Mouse (Mus musculus) ES-CJ7 (cell line): Measurements from ENCODE around the gene Sparc.

Source experiments
- DNase-seq: peaks from one replicate; pipeline ENCODE4 v3.0.0; 2011; ENCODE audit warnings: low read depth, low spot score

The Sparc gene

DNA sequence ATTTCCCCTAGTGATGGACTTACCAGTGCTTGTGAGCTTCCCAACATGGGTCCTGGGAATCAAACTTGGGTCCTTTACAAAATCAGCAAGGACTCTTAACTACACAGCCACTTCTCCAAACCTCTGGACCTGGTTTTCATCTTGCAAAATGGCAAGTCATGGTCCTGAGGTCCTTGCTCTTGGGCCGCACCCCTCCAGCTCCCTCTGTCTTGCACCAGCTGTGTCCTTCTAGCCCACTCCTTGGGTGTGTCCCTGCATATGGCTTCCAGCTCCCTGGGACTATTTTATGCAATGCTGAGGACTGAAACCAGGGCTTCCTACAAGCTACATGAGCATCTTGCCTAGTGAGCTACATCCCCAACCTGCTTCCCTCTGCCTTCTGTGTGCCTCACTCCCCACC is at the start of gene Sparc:
Gene Sparc, minus strand, starts transcription at position 206 of the 400 bp plus-strand sequence.
- no peak for DNase-seq

DNA sequence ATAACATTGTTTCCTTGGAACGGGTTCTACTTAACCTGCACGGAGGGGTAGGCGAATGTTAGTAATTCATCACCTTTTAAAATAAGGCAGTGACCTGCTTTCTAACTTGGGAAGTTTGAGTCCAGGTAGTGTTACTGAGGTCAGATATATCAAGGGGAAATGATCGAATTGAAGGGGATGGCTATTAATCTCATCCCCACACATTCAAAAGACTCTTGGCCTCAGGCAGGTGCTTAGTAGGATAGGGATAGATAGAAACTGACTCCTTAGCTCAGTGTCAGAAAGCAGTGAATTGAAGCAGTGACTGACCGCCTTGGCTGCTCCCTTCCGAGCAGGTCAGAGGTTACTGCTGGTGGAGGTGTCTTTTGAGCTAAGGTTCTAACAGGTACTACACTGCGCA is 48.5 kb upstream of the Sparc start:
- DNase-seq = no peak

DNA sequence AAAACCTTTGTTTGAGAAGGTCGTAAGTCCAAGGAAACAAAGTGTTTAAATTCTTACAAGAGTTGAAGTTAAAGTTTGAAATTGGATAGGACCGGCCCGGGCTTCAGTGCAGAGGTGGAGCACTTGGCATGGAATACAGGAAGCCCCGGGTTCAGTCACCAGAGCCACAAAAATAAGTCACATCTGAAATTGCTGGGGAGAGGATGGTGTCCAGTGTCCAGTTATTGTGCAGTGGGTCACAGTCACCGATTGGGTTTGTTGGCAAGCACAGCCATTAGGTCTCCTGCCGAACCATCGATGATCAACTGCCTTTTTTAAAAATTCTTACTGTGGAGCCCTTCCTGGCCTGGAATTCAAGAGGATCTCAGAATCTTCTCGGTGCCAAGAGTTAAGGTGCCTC is 47.8 kb upstream of the Sparc start:
- DNase-seq = no peak

DNA sequence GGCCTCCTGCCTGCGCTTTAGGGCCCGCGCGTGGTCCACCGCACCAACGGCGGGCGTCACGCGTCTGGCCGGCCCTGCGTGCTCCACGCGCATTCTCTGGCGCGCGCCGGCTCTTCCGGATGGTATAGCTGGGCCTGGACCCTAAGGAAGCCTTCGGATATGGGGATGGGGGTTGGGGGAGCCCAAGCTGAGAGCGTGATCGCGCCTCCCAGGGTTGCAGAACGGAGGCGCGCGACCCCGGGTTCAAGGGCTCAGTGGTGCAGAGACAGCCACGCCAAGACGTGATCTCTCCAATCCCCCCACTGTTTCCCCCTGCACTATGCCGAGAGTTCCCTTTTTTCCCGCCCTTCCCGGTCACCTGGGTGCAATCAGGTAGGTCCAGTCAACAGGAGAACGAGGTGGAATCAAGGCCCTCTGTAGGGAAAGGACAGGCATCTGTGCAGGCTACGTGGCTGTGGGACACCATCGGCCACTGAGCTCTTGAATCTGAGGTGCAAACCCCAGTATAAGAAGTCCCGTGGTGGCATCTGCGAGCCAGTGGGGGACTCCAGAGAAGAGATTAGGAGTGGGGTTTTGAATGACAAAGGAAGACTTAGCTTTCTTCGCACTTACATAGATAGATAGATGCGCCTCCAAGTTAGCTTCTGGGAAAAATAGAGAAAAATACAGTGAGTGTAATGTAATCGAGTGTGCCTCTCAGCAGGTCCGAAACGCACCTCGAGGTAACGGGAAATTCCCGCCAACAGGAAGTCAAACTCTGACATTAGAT is 47.1 kb upstream of the Sparc start:
- DNase-seq = peak; percentile 51

DNA sequence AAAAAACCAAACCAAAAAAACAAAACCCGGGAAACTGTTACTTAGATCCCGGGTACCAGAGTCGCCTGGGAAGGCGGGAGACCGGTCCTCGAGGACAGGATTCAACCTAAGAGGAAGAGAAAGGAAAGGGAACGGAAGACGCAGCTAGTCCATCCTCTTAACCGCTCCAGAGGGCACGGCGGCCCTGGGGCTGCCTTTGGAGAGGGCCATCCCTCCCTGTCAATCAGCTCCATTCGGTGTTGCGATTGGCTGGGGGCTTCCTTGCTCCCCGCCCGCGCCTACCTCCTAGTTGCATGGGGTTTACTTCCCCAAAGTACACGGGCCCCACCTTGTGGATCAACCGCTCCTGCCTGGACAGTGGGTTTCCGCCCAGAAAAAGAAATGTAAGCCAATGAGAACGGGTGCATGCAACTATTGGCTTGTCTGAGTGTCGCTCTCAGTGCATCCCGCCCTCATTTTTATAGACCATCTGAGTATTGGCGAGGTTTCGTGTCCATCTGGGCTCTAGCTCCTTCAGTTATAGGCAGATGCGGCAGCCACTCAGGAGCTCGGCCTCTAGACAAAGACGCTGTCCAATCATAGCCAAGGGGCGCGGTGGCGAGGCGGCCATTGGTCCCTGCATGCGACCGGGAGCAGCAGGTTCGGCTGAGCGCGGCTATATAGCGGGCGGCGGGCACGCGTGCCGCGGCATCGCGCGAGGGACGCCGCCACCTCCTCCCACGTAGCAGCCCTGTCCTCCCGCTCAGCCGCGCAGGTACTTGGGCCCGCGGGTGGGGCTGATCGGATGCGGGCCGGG is 46.3 kb upstream of the Sparc start, which contains the start of gene G3bp1:
Gene G3bp1, plus strand, starts transcription at position 638 of the 796 bp plus-strand sequence.
- peak; percentile 100 for DNase-seq

DNA sequence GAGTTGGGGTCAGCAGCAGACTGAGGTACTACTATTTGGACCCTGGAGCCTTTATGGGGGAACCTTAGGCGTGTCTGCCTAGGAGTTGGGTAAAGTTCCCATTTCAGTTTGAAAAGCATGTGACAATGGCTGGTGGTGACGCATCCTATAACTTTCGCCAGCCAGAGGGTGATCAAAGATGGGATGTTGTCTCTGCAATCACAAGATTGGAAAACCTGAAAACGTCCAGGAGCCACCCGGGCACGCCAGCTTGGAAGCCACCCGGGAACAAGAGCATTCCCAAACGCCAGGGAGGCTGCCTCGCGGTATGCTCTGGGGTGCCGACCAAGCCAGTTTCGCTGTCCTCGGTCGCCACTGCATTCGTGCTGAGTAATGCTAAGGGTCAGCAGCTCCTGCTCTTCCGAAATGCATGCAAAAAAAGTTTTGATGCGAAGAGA is 45.6 kb upstream of the Sparc start:
- peak; percentile 45 for DNase-seq

DNA sequence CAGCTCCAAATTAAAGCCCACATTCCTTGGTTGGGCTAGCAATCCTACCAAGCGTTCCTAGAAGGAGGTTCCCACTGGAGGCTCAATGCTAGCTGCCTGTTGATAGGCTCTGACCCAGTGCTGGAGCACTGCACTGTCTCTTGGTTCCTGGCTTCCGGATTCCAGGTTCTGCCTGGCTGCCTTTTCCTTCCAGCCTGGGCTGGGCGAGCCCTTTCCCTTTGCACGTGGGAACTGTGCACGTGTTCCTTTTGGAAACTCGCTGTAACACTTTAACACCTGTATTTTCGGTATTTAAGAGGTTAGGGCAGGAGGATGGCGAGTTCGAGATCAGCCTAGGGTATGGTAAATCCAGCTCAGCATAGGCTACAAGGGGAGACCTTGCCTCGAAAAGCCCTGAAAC is 45.0 kb upstream of the Sparc start:
- peak; percentile 87 for DNase-seq

DNA sequence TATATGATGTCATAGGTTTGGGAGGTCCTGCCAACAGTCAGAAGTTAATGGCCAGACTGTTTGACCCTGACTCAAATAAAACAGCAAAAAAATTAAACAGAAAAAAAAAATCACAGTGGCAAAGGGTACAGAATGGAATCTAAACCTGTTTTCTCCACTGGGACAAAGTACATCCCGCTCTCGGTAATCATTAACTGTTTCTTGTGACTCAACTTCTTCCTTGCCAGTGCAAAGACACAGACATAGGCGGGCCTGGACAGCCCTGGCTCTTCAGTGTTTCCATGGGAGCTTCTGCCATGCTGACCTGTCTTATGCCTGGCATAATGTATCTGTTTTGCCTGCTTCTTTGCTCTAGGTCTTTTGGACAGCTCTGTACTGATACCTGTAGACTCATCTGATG is 42.2 kb upstream of the Sparc start:
- DNase-seq = no peak

DNA sequence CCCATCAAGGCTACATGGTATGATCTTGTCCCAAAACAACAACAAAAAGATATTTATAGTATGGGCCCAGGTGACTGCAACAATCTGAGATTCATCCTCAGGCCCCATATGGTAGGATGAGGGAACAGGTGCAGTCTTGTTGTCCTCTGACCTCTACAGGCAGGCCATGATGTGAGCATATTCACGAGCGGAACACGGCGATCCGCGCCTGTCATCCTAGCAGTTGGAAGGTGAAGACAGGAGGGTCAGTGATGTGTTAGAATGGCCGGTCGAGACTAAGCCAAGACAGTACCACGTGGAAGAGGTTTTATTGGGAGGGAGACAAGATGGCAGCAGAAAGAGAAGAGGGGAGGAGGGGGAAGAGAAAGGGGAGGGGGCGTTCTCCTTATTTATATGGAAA is 41.7 kb upstream of the Sparc start:
- DNase-seq = no peak

DNA sequence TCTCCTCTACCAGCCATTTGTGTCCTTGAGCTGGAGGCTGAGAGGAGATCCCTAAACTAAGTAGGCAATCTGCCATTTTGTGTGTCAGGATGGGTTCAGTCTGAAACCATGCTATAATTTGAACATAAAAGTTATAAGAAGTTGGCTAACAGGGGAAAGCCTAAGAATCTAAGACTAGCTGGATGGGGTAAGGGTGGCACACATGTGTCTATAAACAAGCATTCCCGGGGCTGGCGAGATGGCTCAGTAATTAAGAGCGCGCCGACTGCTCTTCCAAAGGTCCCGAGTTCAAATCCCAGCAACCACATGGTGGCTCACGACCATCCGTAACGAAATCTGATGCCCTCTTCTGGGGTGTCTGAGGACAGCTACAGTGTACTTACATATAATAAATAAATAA is 39.2 kb upstream of the Sparc start:
- no peak for DNase-seq

DNA sequence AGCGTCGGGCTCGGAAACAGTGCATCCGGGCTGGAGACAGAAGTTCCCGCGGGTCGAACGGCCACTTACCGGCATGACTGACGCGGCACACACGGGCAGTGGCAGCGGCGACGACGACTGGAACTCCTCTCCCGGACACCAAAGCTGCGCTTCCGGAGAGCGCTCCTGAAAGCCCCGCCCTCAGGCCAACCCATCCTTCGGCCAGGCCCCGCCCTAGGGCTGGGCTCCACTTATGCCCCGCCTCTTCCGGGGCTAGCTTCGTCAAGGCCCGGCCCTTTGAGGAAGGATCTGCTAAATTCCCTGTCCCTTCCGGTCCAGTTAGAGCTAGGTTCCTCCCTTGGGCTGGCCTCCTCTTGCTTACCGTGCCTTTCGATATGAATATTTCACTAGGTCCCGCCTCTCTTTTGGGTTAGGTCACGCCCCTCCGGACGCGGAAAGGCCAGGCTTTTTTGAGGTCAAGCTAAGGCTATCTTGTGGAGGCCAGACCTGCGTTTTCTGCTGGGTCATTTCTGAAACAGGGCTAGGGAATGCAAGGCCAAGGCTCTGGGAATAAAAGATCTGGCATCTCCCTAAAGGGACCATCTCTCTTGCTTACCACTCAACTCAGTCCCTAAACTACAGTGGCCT is 38.1 kb upstream of the Sparc start, which contains the start of gene Atox1:
Gene Atox1, minus strand, starts transcription at position 221 of the 627 bp plus-strand sequence.
- peak; percentile 97 for DNase-seq

DNA sequence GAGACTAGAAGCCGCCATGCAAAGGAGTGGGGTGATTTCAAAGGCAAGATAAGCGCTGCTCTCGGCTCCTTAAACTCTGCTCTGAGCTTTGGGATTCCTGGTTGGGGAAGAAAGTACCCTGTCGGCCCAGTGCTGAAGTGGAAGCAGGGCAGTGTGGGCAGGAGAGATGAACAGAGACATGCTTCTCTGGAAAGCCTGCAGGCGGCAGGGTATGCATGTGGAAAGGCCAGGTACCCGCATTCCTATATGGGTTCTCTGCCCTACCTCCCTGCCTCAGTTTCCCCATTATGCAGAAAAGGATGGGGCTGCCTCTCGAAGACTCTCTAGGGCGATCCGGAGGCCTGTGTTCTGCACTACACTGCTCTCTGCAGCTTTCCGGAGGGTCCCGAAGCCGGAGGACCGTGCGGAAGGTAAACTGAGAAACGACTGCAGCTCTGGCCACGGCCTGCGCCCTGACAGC is 37.6 kb upstream of the Sparc start:
- DNase-seq = peak; percentile 47

DNA sequence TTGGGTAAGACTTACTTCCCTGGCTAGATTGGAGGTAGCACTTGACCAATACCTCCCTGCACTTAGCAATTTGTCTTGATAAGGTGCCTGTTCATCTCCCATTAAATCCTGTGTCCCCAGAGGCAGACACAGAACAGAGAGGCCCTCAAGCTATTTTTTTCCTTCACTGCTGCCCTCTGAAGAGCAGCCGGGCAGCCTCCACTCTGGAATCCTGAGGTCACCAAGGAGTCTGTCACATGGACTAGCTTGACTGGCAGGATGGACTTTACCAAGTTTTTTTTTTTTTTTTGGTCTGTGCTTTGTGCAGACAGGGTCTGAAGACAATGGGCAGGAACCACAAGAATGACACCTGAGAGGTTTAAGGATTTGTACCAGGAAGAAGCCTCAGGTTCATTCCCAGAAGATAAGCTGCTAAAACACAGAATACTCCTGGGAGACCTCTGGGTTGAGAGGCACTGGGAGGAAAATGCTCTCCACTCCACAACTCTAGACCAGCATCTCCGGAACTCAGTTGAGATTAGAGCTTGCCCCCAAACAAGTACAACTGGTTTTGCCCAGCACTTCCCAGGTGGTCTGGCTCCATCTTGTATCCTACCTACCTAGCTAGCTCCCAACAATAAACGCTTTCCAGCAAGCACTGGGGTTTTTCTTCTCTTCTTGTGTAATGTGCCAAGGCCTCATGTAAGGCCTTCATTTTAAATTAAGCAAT is 37.0 kb upstream of the Sparc start:
- DNase-seq = no peak

DNA sequence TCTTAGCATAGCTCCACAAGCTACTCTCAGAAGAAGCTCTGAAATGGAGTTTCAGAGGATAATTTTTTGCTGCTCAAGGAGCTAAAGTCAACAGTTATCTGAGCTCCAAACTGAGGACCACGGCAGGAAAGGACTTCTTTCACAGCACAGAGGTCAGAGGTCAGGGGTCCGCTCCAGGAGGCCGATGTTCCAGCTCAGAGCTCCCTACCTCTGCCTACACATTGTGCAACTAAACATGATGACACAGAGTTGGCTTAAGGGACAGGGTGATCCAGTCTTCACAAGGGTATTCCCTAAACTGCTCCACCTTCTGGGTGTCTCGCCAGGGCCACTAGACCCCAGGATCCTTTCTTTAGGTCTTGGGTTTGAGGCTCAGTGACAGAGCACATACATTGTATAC is 35.5 kb upstream of the Sparc start:
- no peak for DNase-seq

DNA sequence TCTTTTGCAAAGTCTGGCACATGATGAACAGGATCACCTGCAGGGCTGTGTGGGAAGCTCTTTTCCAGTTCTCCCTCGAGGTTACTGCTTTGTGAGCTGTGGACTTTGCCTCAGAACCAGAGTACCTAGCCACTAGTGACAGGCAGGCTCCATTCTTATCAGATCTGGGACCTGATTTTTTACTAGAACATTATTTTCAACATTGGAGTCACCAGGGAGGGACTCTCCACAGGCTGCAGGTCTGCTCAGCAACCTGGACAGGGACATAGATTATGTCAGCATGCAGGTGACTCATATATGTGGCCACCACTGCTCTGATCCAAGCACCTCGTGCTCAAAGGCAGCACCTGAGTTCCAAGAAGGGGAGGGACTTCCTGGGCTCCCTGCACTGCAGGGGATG is 32.2 kb upstream of the Sparc start:
- DNase-seq = no peak

DNA sequence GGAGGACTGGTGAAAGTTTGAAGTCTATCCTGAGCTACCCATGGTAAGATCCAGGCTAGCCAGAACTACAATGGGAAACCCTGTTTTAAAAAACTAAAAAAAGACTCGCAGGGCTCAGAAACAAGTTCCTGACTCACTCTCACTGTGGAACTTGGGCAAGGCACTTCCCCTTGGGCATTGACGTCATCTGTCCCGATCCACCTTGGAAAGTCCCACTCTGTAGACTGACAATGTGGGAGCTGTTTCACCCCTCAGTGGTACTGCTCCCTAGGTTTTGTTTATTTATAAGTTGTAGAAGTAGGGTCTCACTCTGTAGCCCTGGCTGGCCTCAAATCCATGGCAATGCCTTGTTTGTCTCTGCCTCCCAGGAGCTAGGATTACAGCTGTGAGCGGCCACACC is 30.7 kb upstream of the Sparc start:
- DNase-seq = no peak

DNA sequence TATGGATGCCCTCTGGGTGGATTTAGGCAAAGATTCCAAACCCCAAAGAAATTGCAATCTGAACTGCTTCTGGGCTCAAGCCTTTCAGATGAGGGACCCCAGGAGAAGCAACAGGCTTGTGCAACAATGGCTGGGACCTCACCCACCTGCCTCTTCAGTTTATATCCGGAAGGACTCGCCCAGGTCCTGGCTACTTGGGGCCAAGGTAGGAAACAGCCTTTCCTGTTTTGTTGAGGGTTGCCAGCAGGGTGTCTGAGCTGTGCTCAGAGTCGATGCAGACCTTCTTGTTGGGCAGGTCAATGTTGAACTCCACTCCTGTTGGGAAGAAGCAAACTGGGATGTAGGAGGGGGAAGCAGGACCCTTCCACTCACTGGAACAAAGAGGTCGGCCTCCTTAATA is 27.3 kb upstream of the Sparc start:
- DNase-seq = peak; percentile 62

DNA sequence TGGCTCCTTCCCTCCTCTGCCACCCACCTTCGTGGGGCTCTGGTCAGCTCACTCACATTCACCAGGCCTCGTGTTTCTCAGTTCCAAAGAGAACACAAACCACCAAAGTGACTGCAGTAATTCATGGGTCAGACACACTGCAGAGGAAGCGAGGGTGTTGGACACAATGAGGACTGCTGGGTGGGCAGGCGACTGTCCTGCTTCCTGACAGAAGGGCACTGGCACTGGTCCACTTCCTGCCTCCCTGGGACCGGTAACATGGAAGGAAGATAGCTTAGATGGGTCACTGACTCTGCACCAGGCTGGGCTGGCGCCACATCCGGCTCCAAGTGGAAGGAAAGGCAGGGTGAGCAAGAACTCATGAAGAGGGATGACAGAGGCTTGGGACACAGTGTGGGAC is 26.5 kb upstream of the Sparc start:
- DNase-seq = no peak

DNA sequence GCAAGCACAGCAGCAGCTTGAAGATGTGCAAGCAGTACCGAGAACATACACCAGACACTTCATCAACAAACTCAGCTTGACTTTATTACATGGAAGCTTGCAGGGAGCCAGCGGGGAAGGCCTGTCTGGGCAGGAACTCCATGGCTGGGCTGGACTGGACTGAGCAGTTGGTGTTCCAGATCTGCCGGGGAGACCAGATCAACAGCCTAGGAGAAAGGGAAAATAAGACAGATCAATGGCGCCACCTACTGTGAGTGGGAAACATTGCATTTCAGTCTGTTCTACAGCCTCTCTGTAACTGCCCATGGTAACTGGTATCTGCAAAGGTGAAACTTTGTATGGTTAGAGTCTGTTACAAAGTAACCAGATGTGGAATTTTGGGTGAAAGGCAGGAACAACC is 23.6 kb upstream of the Sparc start:
- DNase-seq = peak; percentile 84

DNA sequence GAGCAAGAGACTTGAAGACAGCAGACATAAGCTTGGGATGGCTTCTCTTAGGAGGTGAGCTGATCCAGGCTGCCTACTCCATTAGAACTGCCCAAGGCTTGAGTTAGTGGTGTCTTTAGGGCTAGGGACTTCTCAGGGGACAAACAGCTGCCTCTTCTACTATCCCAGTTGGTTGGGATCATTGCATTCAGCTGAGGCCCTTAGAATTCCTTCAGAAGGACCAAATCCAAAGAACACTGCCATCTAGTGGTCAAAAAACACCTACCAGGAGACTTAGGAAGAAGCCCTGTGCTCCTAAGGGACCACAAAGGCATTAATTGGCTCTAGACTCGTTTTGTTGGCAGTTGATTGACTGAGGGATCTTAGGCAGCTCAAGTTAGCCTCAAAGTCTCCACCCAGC is 21.8 kb upstream of the Sparc start:
- peak; percentile 88 for DNase-seq

DNA sequence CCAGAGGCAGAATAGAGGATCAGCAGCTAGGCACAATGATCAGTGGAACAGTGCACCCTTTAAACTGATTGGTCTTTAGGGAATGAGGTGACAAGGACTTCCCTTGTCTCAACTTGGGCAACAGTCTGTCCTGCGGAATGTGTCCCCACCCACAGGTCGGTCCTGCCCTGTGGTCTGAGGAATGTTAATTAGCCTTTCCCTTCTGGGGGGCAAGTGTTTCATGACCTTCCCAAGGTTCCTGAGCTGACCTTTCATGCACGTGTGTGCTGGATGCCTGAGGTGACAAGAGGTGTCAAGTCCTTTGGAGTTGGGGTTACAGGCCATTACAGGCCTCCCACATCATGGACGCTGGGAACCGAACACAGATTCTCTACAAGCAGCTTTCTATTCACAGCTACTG is 16.7 kb upstream of the Sparc start:
- DNase-seq = no peak

DNA sequence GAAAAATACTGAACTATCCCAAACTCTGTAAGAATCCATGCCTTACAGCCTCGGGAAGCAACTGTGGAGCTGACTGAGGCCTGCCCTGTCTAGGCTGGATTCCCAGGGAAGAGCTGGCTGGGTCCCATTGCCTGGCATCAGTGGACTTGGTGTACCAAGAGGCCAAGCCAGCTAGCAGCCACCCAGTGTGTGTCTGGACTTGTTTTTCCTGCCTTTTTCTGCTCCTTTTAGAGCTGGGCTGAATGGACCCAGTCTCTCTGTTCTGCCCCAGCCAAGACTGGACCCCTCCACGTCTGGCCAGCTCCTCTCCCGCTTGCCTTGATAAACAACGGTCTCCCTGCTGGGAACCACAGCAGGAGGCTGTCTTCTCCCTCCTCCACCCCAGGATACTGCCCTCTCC is 15.0 kb upstream of the Sparc start:
- DNase-seq = no peak
